37 mouse cellular contexts compared by ENCODE assay signal in the genomic region with DNA sequence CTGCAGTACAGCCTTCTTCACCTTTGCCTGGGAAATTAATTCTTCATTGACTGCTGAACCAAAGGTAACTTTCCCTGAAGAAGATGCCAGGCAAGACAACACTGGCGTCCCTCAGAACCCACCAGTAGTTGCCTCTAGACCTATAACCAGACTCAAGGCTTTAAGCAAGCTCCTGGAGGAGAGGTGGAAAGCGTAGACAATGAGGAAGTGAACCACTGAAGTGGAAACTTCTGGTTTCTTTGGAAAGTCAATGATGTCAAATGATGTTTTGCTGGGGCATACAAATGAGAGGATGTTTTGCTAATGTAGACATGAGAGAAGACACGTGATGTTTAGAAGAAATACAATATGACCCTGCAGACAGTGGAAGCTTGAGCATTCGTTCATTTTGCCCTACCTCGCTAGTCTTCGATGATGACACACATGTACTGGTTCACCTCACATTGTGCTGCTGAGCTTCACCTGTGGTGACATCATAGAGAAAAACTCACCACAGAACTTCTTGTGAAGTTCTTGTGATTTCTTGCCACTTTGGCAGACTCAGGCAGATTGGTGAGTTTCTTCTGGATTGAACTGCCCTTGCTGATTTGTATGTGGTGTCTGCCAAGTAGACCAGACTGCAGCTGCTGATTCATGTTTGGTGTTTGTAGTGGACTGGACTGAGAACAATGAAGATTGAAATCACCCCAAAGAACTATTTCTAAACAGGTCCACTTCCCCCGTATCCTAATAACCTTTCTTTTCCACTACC. TPM values are rescaled to one million over a fixed set of nuclear protein-coding genes. Genes with fewer than 3 reads are reported as not detected.
DNase-seq lines count a peak whose midpoint lies in the region; ATAC-seq and TF ChIP-seq lines count a peak whose summit lies in the region.
"Had no signal": no experiment of that assay in that cellular context is flagged by ENCODE, and none has a peak within 500 bp of the region (broad histone marks: within the 10 kb centered on the region; RNA-seq: fewer than 3 reads in every experiment).

No protein-coding gene starts in this region.

- peak; percentile 80 for ATAC-seq in CD4-positive, CD25-positive, alpha-beta regulatory T cell, adult 4 months
- peak; percentile 77 for ATAC-seq in activated CD4-positive, CD25-positive, alpha-beta regulatory T cell, adult 4 months
- no peak for ATAC-seq in frontal cortex, adult (ENCODE audit: low TSS enrichment)
- no peak for ATAC-seq in megakaryocyte, adult 5-6 weeks (ENCODE audit: poor library complexity, severe bottlenecking)
- ATAC-seq: forebrain, embryonic 13.5 days; forebrain, embryonic 16.5 days; hindbrain, postnatal 0 days; intestine, embryonic 15.5 days had no signal

- no peaks in the 10 kb centered on the region for H3K27me3 ChIP-seq in thymus, adult 2 months (ENCODE audit: control insufficient read depth, insufficient read depth, low read length)
- H3K27me3 ChIP-seq: forebrain, embryonic 13.5 days; intestine, embryonic 15.5 days had no signal

- H3K27ac ChIP-seq in thymus, adult 2 months (ENCODE audit: control insufficient read depth, insufficient read depth, low read length): no peak overlapping the region
- H3K27ac ChIP-seq: embryonic facial prominence, embryonic 10.5 days; embryonic facial prominence, embryonic 13.5 days; forebrain, embryonic 10.5 days; forebrain, embryonic 13.5 days; heart, adult 2 months; heart, embryonic 15.5 days; hindbrain, embryonic 10.5 days; hindbrain, embryonic 13.5 days; hindbrain, postnatal 0 days; intestine, embryonic 15.5 days; kidney, embryonic 15.5 days had no signal

- TF ChIP-seq CTCF in thymus, adult 2 months (IDR thresholded peaks at IDR 0.05; ENCODE audit: borderline replicate concordance, control insufficient read depth, extremely low read depth, insufficient read depth, low read length, poor library complexity): no peak

- no peaks in the 10 kb centered on the region for H3K36me3 ChIP-seq in thymus, adult 2 months (ENCODE audit: control insufficient read depth, insufficient read depth, low read length)
- H3K36me3 ChIP-seq: embryonic facial prominence, embryonic 10.5 days; embryonic facial prominence, embryonic 13.5 days; forebrain, embryonic 10.5 days; heart, embryonic 12.5 days; heart, embryonic 15.5 days; hindbrain, embryonic 10.5 days; hindbrain, embryonic 13.5 days; intestine, embryonic 15.5 days; kidney, embryonic 15.5 days had no signal

- DNase-seq in CD4-positive helper T cell, adult 2 months (ENCODE audit: low read depth, low spot score): peak; percentile 30
- peak; percentile 65 for DNase-seq in induced T-regulatory cell, adult 2 months (ENCODE audit: low read depth)
- DNase-seq in thymus, adult 2 months: no peak
- DNase-seq in adrenal gland, postnatal 10 days: no peak
- DNase-seq: adrenal gland, adult 2 months; adrenal gland, postnatal 25 days; B cell, adult 2 months; cerebellum, adult 2 months; cerebellum, postnatal 10 days; cerebellum, postnatal 36 days; embryo, embryonic 11 days; gastrocnemius, postnatal 25 days; heart, adult 2 months; heart, postnatal 10 days; heart, postnatal 36 days; kidney, adult 11 months; kidney, adult 8-10 months had no signal

- H3K4me3 ChIP-seq in thymus, adult 2 months (ENCODE audit: control insufficient read depth, insufficient read depth, low read length): no peak overlapping the region
- H3K4me3 ChIP-seq: embryonic facial prominence, embryonic 10.5 days; embryonic facial prominence, embryonic 13.5 days; erythroblast, embryonic 14.5 days; forebrain, embryonic 10.5 days; forebrain, embryonic 13.5 days; heart, adult 2 months; heart, embryonic 12.5 days; heart, embryonic 15.5 days; hindbrain, embryonic 10.5 days; hindbrain, embryonic 13.5 days; intestine, embryonic 15.5 days; kidney, embryonic 15.5 days had no signal

- WGBS in thymus, adult 2 months: 91% methylated on average over 7 of the region's 7 CpGs

- H3K4me1 ChIP-seq in thymus, adult 2 months (replicated peaks; ENCODE audit: control insufficient read depth, insufficient read depth, low read length): no peaks in the 10 kb centered on the region; the same call in 1 of the 2 replicates
- H3K4me1 ChIP-seq: embryonic facial prominence, embryonic 10.5 days; embryonic facial prominence, embryonic 13.5 days; forebrain, embryonic 10.5 days; forebrain, embryonic 13.5 days; heart, embryonic 12.5 days; heart, embryonic 15.5 days; hindbrain, embryonic 10.5 days; hindbrain, embryonic 13.5 days; intestine, embryonic 15.5 days; kidney, embryonic 15.5 days had no signal

- no peak for TF ChIP-seq POLR2A in thymus, adult 2 months (IDR thresholded peaks at IDR 0.05; ENCODE audit: control insufficient read depth, extremely low read depth, insufficient read depth, low read length, poor library complexity)

RNA-seq across cellular contexts. Expression of gene Pear1, which starts 8.2 kb away (rescaled TPM):
- polyA plus RNA-seq in CD4-positive, CD25-positive, alpha-beta regulatory T cell, adult 4 months (2017; shearing (Covaris generic)): 10 to 100 TPM; 57.3 to 93.7 TPM
- polyA plus RNA-seq in activated CD4-positive, CD25-positive, alpha-beta regulatory T cell, adult 4 months (2017; shearing (Covaris generic)): 10 to 100 TPM; 49.6 to 67.4 TPM
- 17.5 and 19.8 TPM in 2 replicates for polyA plus RNA-seq in thymus, adult 2 months (2012; rRNA removed)
- total RNA-seq in megakaryocyte, adult 5-6 weeks (2015): 1.9 and 4.8 TPM in 2 replicates
- total RNA-seq in megakaryocyte, adult 5-6 weeks (2017): 0.77 and 2.6 TPM in 2 replicates
- total RNA-seq in adrenal gland, postnatal 10 days (2021): 10 to 100 TPM; 29.7 to 30.9 TPM

RNA-seq across cellular contexts. Expression of gene Sh2d2a, which starts 14.3 kb away (rescaled TPM):
- 100 to 1,000 TPM; 213 to 324 TPM for polyA plus RNA-seq in CD4-positive, CD25-positive, alpha-beta regulatory T cell, adult 4 months (2017; shearing (Covaris generic))
- polyA plus RNA-seq in activated CD4-positive, CD25-positive, alpha-beta regulatory T cell, adult 4 months (2017; shearing (Covaris generic)): 100 to 1,000 TPM; 203 to 239 TPM
- 179 and 180 TPM in 2 replicates for polyA plus RNA-seq in thymus, adult 2 months (2012; rRNA removed)
- 1.9 and 2.7 TPM in 2 replicates for total RNA-seq in megakaryocyte, adult 5-6 weeks (2015)
- total RNA-seq in megakaryocyte, adult 5-6 weeks (2017): 0.70 and 1.4 TPM in 2 replicates
- 1 to 10 TPM in 1 of 2 experiments, under 1 TPM in 1; 0.61 to 1.1 TPM for total RNA-seq in adrenal gland, postnatal 10 days (2021)
- total RNA-seq: gastrocnemius, adult 8-10 months; hindbrain, postnatal 0 days; MEL had no signal
- polyA plus RNA-seq: cortical plate, adult 2 months; embryonic facial prominence, embryonic 10.5 days; embryonic facial prominence, embryonic 13.5 days; forebrain, embryonic 13.5 days; forebrain, embryonic 16.5 days; hindbrain, embryonic 13.5 days; hindbrain, postnatal 0 days; kidney, embryonic 15.5 days had no signal

RNA-seq across cellular contexts. Expression of gene Insrr, which starts 35.5 kb away (rescaled TPM):
- polyA plus RNA-seq in CD4-positive, CD25-positive, alpha-beta regulatory T cell, adult 4 months (2017; shearing (Covaris generic)): 1 to 10 TPM in 1 of 2 experiments, under 1 TPM in 1; 0.17 to 1.6 TPM
- polyA plus RNA-seq in activated CD4-positive, CD25-positive, alpha-beta regulatory T cell, adult 4 months (2017; shearing (Covaris generic)): under 1 TPM; 0.28 to 0.61 TPM
- polyA plus RNA-seq in thymus, adult 2 months (2012; rRNA removed): 0.58 and 0.64 TPM in 2 replicates
- total RNA-seq in megakaryocyte, adult 5-6 weeks (2015): not detected in 2 replicates
- total RNA-seq in megakaryocyte, adult 5-6 weeks (2017): not detected in 2 replicates
- 1 to 10 TPM in 1 of 2 experiments, under 1 TPM in 1; 0.99 to 2.7 TPM for total RNA-seq in adrenal gland, postnatal 10 days (2021)
- total RNA-seq: gastrocnemius, adult 8-10 months had no signal
- polyA plus RNA-seq: erythroblast, embryonic 14.5 days; heart, embryonic 12.5 days had no signal

RNA-seq across cellular contexts. Expression of gene Ntrk1, which starts 37.3 kb away (rescaled TPM):
- not detected for polyA plus RNA-seq in CD4-positive, CD25-positive, alpha-beta regulatory T cell, adult 4 months (2017; shearing (Covaris generic))
- not detected for polyA plus RNA-seq in activated CD4-positive, CD25-positive, alpha-beta regulatory T cell, adult 4 months (2017; shearing (Covaris generic))
- polyA plus RNA-seq in thymus, adult 2 months (2012; rRNA removed): 0.67 and 0.89 TPM in 2 replicates
- not detected in 2 replicates for total RNA-seq in megakaryocyte, adult 5-6 weeks (2015)
- not detected in 2 replicates for total RNA-seq in megakaryocyte, adult 5-6 weeks (2017)
- total RNA-seq in adrenal gland, postnatal 10 days (2021): 10 to 100 TPM; 11.6 to 23.6 TPM
- total RNA-seq: gastrocnemius, adult 8-10 months; MEL had no signal
- polyA plus RNA-seq: erythroblast, embryonic 14.5 days had no signal

RNA-seq across cellular contexts. Expression of gene Prcc, which starts 53.1 kb away (rescaled TPM):
- 1 to 10 TPM; 3.8 to 6.0 TPM for polyA plus RNA-seq in CD4-positive, CD25-positive, alpha-beta regulatory T cell, adult 4 months (2017; shearing (Covaris generic))
- polyA plus RNA-seq in activated CD4-positive, CD25-positive, alpha-beta regulatory T cell, adult 4 months (2017; shearing (Covaris generic)): 1 to 10 TPM; 4.5 TPM
- 54.5 and 60.0 TPM in 2 replicates for polyA plus RNA-seq in thymus, adult 2 months (2012; rRNA removed)
- total RNA-seq in megakaryocyte, adult 5-6 weeks (2015): 16.8 and 18.9 TPM in 2 replicates
- 18.5 and 22.2 TPM in 2 replicates for total RNA-seq in megakaryocyte, adult 5-6 weeks (2017)
- total RNA-seq in adrenal gland, postnatal 10 days (2021): 10 to 100 TPM; 49.9 to 54.9 TPM

Comparison
In these comparisons a context has a peak if more than half of its experiments do, and no peak if none do; other contexts are left out.
1. DNase-seq: peak in CD4-positive helper T cell, adult 2 months (single experiment) and induced T-regulatory cell, adult 2 months (single experiment); none in thymus, adult 2 months (single experiment) and adrenal gland, postnatal 10 days (single experiment).
2. ATAC-seq: peak in CD4-positive, CD25-positive, alpha-beta regulatory T cell, adult 4 months (single experiment) and activated CD4-positive, CD25-positive, alpha-beta regulatory T cell, adult 4 months (single experiment); none in frontal cortex, adult (single experiment) and megakaryocyte, adult 5-6 weeks (single experiment).